In genomic region chr9:121313656-121314374, GRCm38 (mm10) we compare ENCODE assay signal across 7 mouse cellular contexts. TPM values are rescaled to one million over a fixed set of nuclear protein-coding genes. Genes with fewer than 3 reads are reported as not detected.
DNase-seq lines count a peak whose midpoint lies in the region; ATAC-seq and TF ChIP-seq lines count a peak whose summit lies in the region.

No protein-coding gene starts in this region.

- DNase-seq in MN1 (ENCODE audit: low spot score), result peak; percentile 92
- peak; percentile 93 for DNase-seq in gastrocnemius, adult 2 months
- DNase-seq in limb, embryonic 11.5 days (ENCODE audit: low spot score), result peak; percentile 84
- peak; percentile 98 for DNase-seq in midbrain, embryonic 11.5 days (ENCODE audit: low spot score, missing footprints)
- peak; percentile 62 to 67 for DNase-seq in spleen, adult 18-20 months

- no peaks in the 10 kb centered on the region for H3K36me3 ChIP-seq in hindbrain, embryonic 15.5 days
- H3K36me3 ChIP-seq in limb, embryonic 11.5 days (ENCODE audit: control insufficient read depth, insufficient read depth, low read length), result no peaks in the 10 kb centered on the region
- H3K36me3 ChIP-seq in midbrain, embryonic 11.5 days (ENCODE audit: control insufficient read depth, insufficient read depth, low read length), result peaks cover 4% of the 10 kb centered on the region; the same call in 1 of the 2 replicates

- H3K4me1 ChIP-seq in brown adipose tissue, adult 24 weeks (ENCODE audit: control insufficient read depth, insufficient read depth, insufficient read length, low read length), result peaks cover 40% of the 10 kb centered on the region
- peaks cover 74% of the 10 kb centered on the region for H3K4me1 ChIP-seq in hindbrain, embryonic 15.5 days (replicated peaks)
- H3K4me1 ChIP-seq in limb, embryonic 11.5 days (ENCODE audit: control insufficient read depth, insufficient read depth, low read length), result peaks cover 23% of the 10 kb centered on the region
- peaks cover 61% of the 10 kb centered on the region for H3K4me1 ChIP-seq in midbrain, embryonic 11.5 days (ENCODE audit: control insufficient read depth, insufficient read depth, low read length)

- H3K4me3 ChIP-seq in brown adipose tissue, adult 24 weeks (ENCODE audit: insufficient read depth, low read depth, low read length), result peak overlapping the region; percentile 55
- H3K4me3 ChIP-seq in gastrocnemius, adult 2 months, result peak overlapping the region; percentile 67
- H3K4me3 ChIP-seq in hindbrain, embryonic 15.5 days, result peak overlapping the region; percentile 20
- peak overlapping the region; percentile 17 for H3K4me3 ChIP-seq in limb, embryonic 11.5 days (ENCODE audit: low read depth, low read length)
- H3K4me3 ChIP-seq in midbrain, embryonic 11.5 days (ENCODE audit: low read depth, low read length), result peak overlapping the region; percentile 26

- no peak overlapping the region; the same call in 1 of the 2 replicates for H3K9ac ChIP-seq in hindbrain, embryonic 15.5 days
- H3K9ac ChIP-seq in limb, embryonic 11.5 days (ENCODE audit: low read length), result no peak overlapping the region
- peak overlapping the region; percentile 54; the same call in 1 of the 2 replicates for H3K9ac ChIP-seq in midbrain, embryonic 11.5 days (ENCODE audit: low read length)

- TF ChIP-seq CTCF in gastrocnemius, adult 2 months (IDR thresholded peaks at IDR 0.05), result no peak

- intact Hi-C loops in gastrocnemius, adult 2 months (cut with DNase I), result loop anchor here (2.0 kb wide), 1 partner anchor 37 kb away; no protein-coding TSS in a partner anchor

- peak; percentile 45 for ATAC-seq in hindbrain, embryonic 15.5 days (ENCODE audit: low FRiP score, low read depth)
- ATAC-seq in limb, embryonic 11.5 days (ENCODE audit: insufficient number of reproducible peaks, low FRiP score, low TSS enrichment, low read depth), result peak; percentile 68
- ATAC-seq in midbrain, embryonic 11.5 days (ENCODE audit: low FRiP score), result peak; percentile 82

- peak overlapping the region; percentile 52 for H3K4me2 ChIP-seq in hindbrain, embryonic 15.5 days
- peak overlapping the region; percentile 55 for H3K4me2 ChIP-seq in limb, embryonic 11.5 days (ENCODE audit: low read depth, severe bottlenecking)
- H3K4me2 ChIP-seq in midbrain, embryonic 11.5 days, result peak overlapping the region; percentile 60

- 2% methylated on average over 21 of the region's 21 CpGs for WGBS in hindbrain, embryonic 15.5 days
- WGBS in limb, embryonic 11.5 days, result 1% methylated on average over 21 of the region's 21 CpGs
- under 1% methylated on average over 21 of the region's 21 CpGs for WGBS in midbrain, embryonic 11.5 days

- no peaks in the 10 kb centered on the region for H3K9me3 ChIP-seq in hindbrain, embryonic 15.5 days
- no peaks in the 10 kb centered on the region for H3K9me3 ChIP-seq in limb, embryonic 11.5 days (ENCODE audit: control insufficient read depth, low read length)
- H3K9me3 ChIP-seq in midbrain, embryonic 11.5 days (ENCODE audit: control insufficient read depth, low read length), result no peaks in the 10 kb centered on the region

- no peaks in the 10 kb centered on the region for H3K27me3 ChIP-seq in hindbrain, embryonic 15.5 days
- no peaks in the 10 kb centered on the region for H3K27me3 ChIP-seq in limb, embryonic 11.5 days (ENCODE audit: control insufficient read depth, insufficient read depth, low read length)
- H3K27me3 ChIP-seq in midbrain, embryonic 11.5 days (ENCODE audit: control insufficient read depth, insufficient read depth, low read length), result no peaks in the 10 kb centered on the region

- peak overlapping the region; percentile 99 for H3K27ac ChIP-seq in brown adipose tissue, adult 24 weeks (replicated peaks; ENCODE audit: low read depth, low read length)
- peak overlapping the region; percentile 95 for H3K27ac ChIP-seq in gastrocnemius, adult 2 months
- peak overlapping the region; percentile 83 for H3K27ac ChIP-seq in hindbrain, embryonic 15.5 days (replicated peaks)
- H3K27ac ChIP-seq in limb, embryonic 11.5 days (replicated peaks; ENCODE audit: low read depth, low read length), result peak overlapping the region; percentile 72; the same call in 1 of the 2 replicates
- H3K27ac ChIP-seq in midbrain, embryonic 11.5 days (ENCODE audit: low read depth, low read length), result peak overlapping the region; percentile 94

RNA-seq across cellular contexts. Expression of gene Trak1, which starts 16.5 kb away (rescaled TPM):
- polyA plus RNA-seq in brown adipose tissue, adult 24 weeks (2012; ENCODE audit: insufficient read depth, insufficient read length, missing spikeins), result 64.3 and 66.0 TPM in 2 replicates
- total RNA-seq in gastrocnemius, adult 2 months (2021), result 100 to 1,000 TPM; 156 to 204 TPM
- polyA plus RNA-seq in hindbrain, embryonic 15.5 days (2015; fragmentation: Nextera tagmentation; extraction: Ambion mirVana), result 58.3 and 58.4 TPM in 2 replicates
- 9.3 and 11.7 TPM in 2 replicates for polyA plus RNA-seq in limb, embryonic 11.5 days (2014; fragmentation: Nextera tagmentation; extraction: Ambion mirVana)
- 19.2 and 20.5 TPM in 2 replicates for polyA plus RNA-seq in midbrain, embryonic 11.5 days (2014; fragmentation: Nextera tagmentation; extraction: Ambion mirVana)

RNA-seq across cellular contexts. Expression of gene Ulk4, which starts 36.8 kb away (rescaled TPM):
- 4.4 TPM in 1 of 2 replicates, not detected in the other for polyA plus RNA-seq in brown adipose tissue, adult 24 weeks (2012; ENCODE audit: insufficient read depth, insufficient read length, missing spikeins)
- under 1 TPM; 0.11 to 0.36 TPM for total RNA-seq in gastrocnemius, adult 2 months (2021)
- 75.9 and 94.1 TPM in 2 replicates for polyA plus RNA-seq in hindbrain, embryonic 15.5 days (2015; fragmentation: Nextera tagmentation; extraction: Ambion mirVana)
- 147 and 159 TPM in 2 replicates for polyA plus RNA-seq in limb, embryonic 11.5 days (2014; fragmentation: Nextera tagmentation; extraction: Ambion mirVana)
- polyA plus RNA-seq in midbrain, embryonic 11.5 days (2014; fragmentation: Nextera tagmentation; extraction: Ambion mirVana), result 210 and 216 TPM in 2 replicates

Comparison
In these comparisons a context has a peak if more than half of its experiments do, and no peak if none do; other contexts are left out.
1. Peak in every context shown above with its lines: DNase-seq, ATAC-seq, H3K4me3 ChIP-seq and H3K27ac ChIP-seq.
2. H3K4me3 ChIP-seq: peak in every context shown above with its lines; median percentile 67 in gastrocnemius, adult 2 months; 55 in brown adipose tissue, adult 24 weeks; 26 in midbrain, embryonic 11.5 days; 20 in hindbrain, embryonic 15.5 days; 17 in limb, embryonic 11.5 days.
3. RNA of gene Ulk4, which starts 36.8 kb away (polyA plus RNA-seq): 210 to 216 TPM in midbrain, embryonic 11.5 days, 147 to 159 TPM in limb, embryonic 11.5 days and 75.9 to 94.1 TPM in hindbrain, embryonic 15.5 days; 4.4 TPM in brown adipose tissue, adult 24 weeks; every median in the first group is over 10 times any median in the second.